Mouse (Mus musculus) liver, embryonic 13.5 days (tissue): ENCODE data around the gene Cox5b. TPM values are rescaled to one million over a fixed set of nuclear protein-coding genes. Genes with fewer than 3 reads are reported as not detected.

ENCODE experiments used
- ATAC-seq: fragments of 200-750 bp; cut with Nextera tagmentation; 2 replicates; pipeline ENCODE4 v1.8.0; 2017; ENCODE audit warnings: low read depth, mild to moderate bottlenecking, moderate number of reproducible peaks, moderate library complexity
- DNase-seq: peaks from one replicate; pipeline ENCODE4 v3.0.0; 2022
- H3K27ac ChIP-seq: fragments of 300-500 bp; sonication (generic); 2 replicates; pipeline ENCODE4 v1.5.1; 2015; ENCODE audit warnings: moderate library complexity, mild to moderate bottlenecking, inconsistent platforms
- H3K27me3 ChIP-seq: fragments of 300-500 bp; sonication (generic); 2 replicates; pipeline ENCODE4 v1.6.1; 2015; ENCODE audit warnings: mild to moderate bottlenecking, inconsistent platforms
- H3K36me3 ChIP-seq: fragments of 300-500 bp; sonication (generic); 2 replicates; pipeline ENCODE4 v1.6.1; 2015; ENCODE audit warnings: mild to moderate bottlenecking, inconsistent platforms
- H3K4me1 ChIP-seq: fragments of 300-500 bp; sonication (generic); replicated peaks from 2 replicates; pipeline ENCODE4 v1.6.1; 2015; ENCODE audit warnings: inconsistent platforms
- H3K4me2 ChIP-seq: fragments of 300-500 bp; sonication (generic); 2 replicates; pipeline ENCODE4 v1.6.1; 2015; ENCODE audit warnings: inconsistent platforms, mild to moderate bottlenecking, moderate library complexity
- H3K4me3 ChIP-seq: fragments of 300-500 bp; sonication (generic); replicated peaks from 2 replicates; pipeline ENCODE4 v1.5.1; 2015; ENCODE audit warnings: mild to moderate bottlenecking, inconsistent platforms
- H3K9ac ChIP-seq: fragments of 300-500 bp; sonication (generic); 2 replicates; pipeline ENCODE4 v1.6.1; 2015; ENCODE audit warnings: mild to moderate bottlenecking, inconsistent platforms
- H3K9me3 ChIP-seq: fragments of 300-500 bp; sonication (generic); replicated peaks from 2 replicates; pipeline ENCODE4 v1.6.1; 2016; ENCODE audit warnings: inconsistent platforms
- WGBS: fragments of 180-500 bp; shearing (Covaris S2); methylation state at CpG from one replicate; pipeline ENCODE4 v1.1.7; 2015; ENCODE audit not compliant: insufficient replicate concordance; 5-methylcytosine and 5-hydroxymethylcytosine counted together
- microRNA-seq: library from miRNA; unstranded; fragments of <30 nt; microRNA quantifications from one replicate; pipeline ENCODE4, GENCODE M21; 2016
- polyA plus RNA-seq: library from polyadenylated mRNA; unstranded; fragments of >200 nt; fragmentation: Nextera tagmentation; extraction: Ambion mirVana; gene quantifications from 2 replicates; pipeline ENCODE4 v1.2.1, GENCODE M21; 2015

Gene Cox5b
- polyA plus RNA-seq, 1 experiment from 2014 or later, result 526 TPM

DNA sequence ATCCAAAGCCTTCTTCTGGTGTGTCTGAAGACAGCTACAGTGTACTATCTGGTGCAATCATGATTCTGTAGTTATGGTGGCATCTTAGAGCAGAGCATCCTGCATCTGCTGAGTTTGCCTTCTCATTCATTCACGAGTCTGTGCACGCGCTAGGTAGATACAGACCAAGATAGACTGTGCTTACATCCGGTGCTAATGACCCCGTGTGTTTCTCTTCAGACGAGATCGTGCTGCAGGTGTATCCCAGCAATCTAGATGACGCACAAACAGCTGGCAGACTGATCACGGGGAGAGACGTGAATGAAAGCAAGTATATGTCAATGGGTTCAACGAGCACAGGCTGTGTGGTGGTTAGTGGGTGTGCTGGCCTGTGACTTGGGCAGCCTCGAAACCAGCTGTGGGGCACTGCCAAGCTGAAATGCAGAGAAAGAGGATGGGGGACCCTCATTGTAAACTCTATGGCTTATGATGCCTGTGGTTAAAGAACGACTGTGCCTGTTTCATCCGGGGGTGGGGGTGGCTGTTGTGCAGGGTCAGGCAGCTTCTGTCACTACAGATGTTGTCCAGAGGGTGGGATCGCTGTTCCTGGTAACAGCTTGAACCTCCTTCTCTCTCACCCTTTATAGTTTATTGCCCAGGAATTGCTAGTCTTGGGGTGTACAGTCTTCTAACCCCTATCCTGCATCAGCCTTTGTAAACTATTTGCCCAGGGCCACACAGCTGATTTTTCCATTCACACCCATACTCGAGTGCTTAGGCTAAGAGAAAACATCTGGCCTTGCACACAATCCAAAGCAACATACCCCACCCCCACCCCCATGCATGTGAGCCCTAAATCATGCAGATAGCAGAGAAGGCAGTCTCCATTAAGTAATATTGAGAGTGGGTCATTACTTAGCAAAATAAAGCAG is 32.2 kb downstream of the Cox5b start:
- DNase-seq (no peak), ATAC-seq (no peak)
- 61% methylated on average over 16 of the region's 16 CpGs for WGBS
- Histone ChIP-seq H3K4me3 (no peak overlapping the region), H3K4me2 (no peak overlapping the region), H3K27ac (no peak overlapping the region), H3K36me3 (no peaks in the 10 kb centered on the region), H3K9me3 (no peaks in the 10 kb centered on the region), H3K27me3 (no peaks in the 10 kb centered on the region), H3K9ac (no peak overlapping the region), H3K4me1 (no peaks in the 10 kb centered on the region)

GRCm38 (mm10) chr1:36724057-36724431 is 32.8 kb downstream of the Cox5b start:
- no peak overlapping the region for H3K4me2 ChIP-seq
- no peak overlapping the region for H3K27ac ChIP-seq
- H3K36me3 ChIP-seq, result no peaks in the 10 kb centered on the region
- no peak overlapping the region for H3K4me3 ChIP-seq
- ATAC-seq, result no peak
- H3K9me3 ChIP-seq, result no peaks in the 10 kb centered on the region
- 77% methylated on average over 4 of the region's 4 CpGs for WGBS
- no peaks in the 10 kb centered on the region for H3K27me3 ChIP-seq
- DNase-seq, result no peak
- no peaks in the 10 kb centered on the region for H3K4me1 ChIP-seq
- H3K9ac ChIP-seq, result no peak overlapping the region

- no peak for ATAC-seq
- H3K9me3 ChIP-seq, result no peaks in the 10 kb centered on the region
- H3K36me3 ChIP-seq, result no peaks in the 10 kb centered on the region
- 7% methylated on average over 4 of the region's 4 CpGs for WGBS
- no peak overlapping the region for H3K4me3 ChIP-seq
- H3K27me3 ChIP-seq, result 0 out of 2 replicates have a peak, but pooled peaks cover 4% of the 10 kb centered on the region
- H3K27ac ChIP-seq, result no peak overlapping the region
- H3K4me2 ChIP-seq, result no peak overlapping the region
- peak; percentile 51 for DNase-seq
- no peak overlapping the region for H3K9ac ChIP-seq
- H3K4me1 ChIP-seq, result no peaks in the 10 kb centered on the region
These were observed 46.1 kb downstream of the Cox5b start for GRCm38 (mm10) chr1:36737300-36737699.

DNA sequence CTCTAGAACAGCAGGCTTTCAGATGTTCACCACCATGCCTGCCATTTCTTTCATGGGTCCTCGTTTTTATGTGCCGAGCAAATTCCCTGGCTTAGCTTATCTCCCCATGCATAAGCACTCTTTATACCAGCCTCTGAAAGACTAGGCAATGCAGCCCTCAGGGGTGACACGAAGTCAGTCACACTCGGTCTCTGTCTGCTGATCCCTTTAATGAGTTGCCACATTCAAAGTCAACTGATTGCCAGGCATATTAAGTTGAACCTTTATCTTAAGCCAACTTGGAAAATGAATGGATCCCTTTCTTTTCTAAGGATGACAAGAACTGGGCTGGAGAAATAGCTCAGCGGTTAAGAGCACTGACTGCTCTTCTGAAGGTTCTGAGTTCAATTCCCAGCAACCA is 48.0 kb downstream of the Cox5b start:
- Histone ChIP-seq H3K9me3 (no peaks in the 10 kb centered on the region), H3K27ac (no peak overlapping the region), H3K27me3 (peaks cover 11% of the 10 kb centered on the region; the same call in 1 of the 2 replicates), H3K4me3 (no peak overlapping the region), H3K36me3 (no peaks in the 10 kb centered on the region), H3K4me1 (no peaks in the 10 kb centered on the region), H3K9ac (no peak overlapping the region), H3K4me2 (no peak overlapping the region)
- DNase-seq (no peak), ATAC-seq (no peak)
- WGBS, result 52% methylated on average over 5 of the region's 5 CpGs

GRCm38 (mm10) chr1:36743046-36743445 is 51.8 kb downstream of the Cox5b start:
- H3K4me2 ChIP-seq, result no peak overlapping the region
- H3K27ac ChIP-seq, result no peak overlapping the region
- H3K27me3 ChIP-seq, result peaks cover 11% of the 10 kb centered on the region; the same call in 1 of the 2 replicates
- H3K36me3 ChIP-seq, result no peaks in the 10 kb centered on the region
- no peak for ATAC-seq
- DNase-seq, result no peak
- H3K9ac ChIP-seq, result no peak overlapping the region
- H3K4me3 ChIP-seq, result no peak overlapping the region
- 47% methylated on average over 9 of the region's 9 CpGs for WGBS
- no peaks in the 10 kb centered on the region for H3K4me1 ChIP-seq
- H3K9me3 ChIP-seq, result no peaks in the 10 kb centered on the region

Small RNA genes within 50 kb of the gene (microRNA-seq; reads per million reads assigned to microRNA genes)
- gene Gm24133, result not detected

Other genes starting within 250 kb of the Cox5b start
- 13.2 and 16.3 TPM in 2 replicates for gene Lman2l, start 246.2 kb upstream of the Cox5b start, polyA plus RNA-seq
- gene Cnnm4, start 219.8 kb upstream of the Cox5b start, polyA plus RNA-seq, result 3.2 and 3.5 TPM in 2 replicates
- gene Cnnm3, start 179.6 kb upstream of the Cox5b start, polyA plus RNA-seq, result 0.97 and 0.98 TPM in 2 replicates
- gene Ankrd23, start 154.6 kb upstream of the Cox5b start, polyA plus RNA-seq, result 2.4 and 2.5 TPM in 2 replicates
- gene Gm42417, start 152.0 kb upstream of the Cox5b start, polyA plus RNA-seq, result 0.14 TPM in 1 of 2 replicates, not detected in the other
- 7.2 and 7.4 TPM in 2 replicates for gene Ankrd39, start 144.0 kb upstream of the Cox5b start, polyA plus RNA-seq
- gene Sema4c, start 133.1 kb upstream of the Cox5b start, polyA plus RNA-seq, result 1.8 and 1.9 TPM in 2 replicates
- 0.15 and 0.17 TPM in 2 replicates for gene Fam178b, start 8.3 kb upstream of the Cox5b start, polyA plus RNA-seq
- gene 4933424G06Rik, start 18.7 kb downstream of the Cox5b start, polyA plus RNA-seq, result not detected in 2 replicates
- gene Actr1b, start 23.0 kb downstream of the Cox5b start, polyA plus RNA-seq, result 34.3 and 37.8 TPM in 2 replicates
- not detected in 2 replicates for gene Zap70, start 70.3 kb downstream of the Cox5b start, polyA plus RNA-seq